Mouse (Mus musculus): ENCODE data around the gene Dusp28. TPM values are rescaled to one million over a fixed set of nuclear protein-coding genes. Genes with fewer than 3 reads are reported as not detected.

Dusp28 gene
- polyA plus RNA-seq, 1 experiment from 2014 or later: 12.4 TPM

DNA sequence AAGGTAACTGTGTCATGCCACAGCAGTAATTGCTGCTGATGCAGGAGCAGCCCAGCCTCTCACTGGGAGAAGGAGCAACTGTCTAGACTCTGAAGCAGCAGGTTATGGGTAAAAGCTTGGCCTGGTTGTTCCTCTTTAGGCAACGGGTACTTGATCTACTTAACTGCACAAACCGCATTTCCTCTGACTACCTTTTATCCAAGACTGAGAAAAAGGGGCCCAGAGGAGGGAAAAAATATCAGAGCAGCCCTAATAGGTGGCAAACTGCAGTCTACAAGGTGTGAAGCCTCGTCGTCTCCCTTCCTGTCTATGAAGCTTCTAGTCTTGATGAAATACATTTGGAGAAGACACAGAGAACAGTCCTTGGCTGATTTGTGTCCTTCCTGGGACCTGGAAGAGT, 26.8 kb downstream of the Dusp28 start:
- peak overlapping the region; percentile 93 for H3K9ac ChIP-seq
- H3K36me3 ChIP-seq (replicated peaks; ENCODE audit: control insufficient read depth, insufficient read depth): peaks cover 11% of the 10 kb centered on the region
- H3K4me1 ChIP-seq (replicated peaks; ENCODE audit: control insufficient read depth, insufficient read depth, low read length): peaks cover 22% of the 10 kb centered on the region
- peak overlapping the region; percentile 97 for H3K27ac ChIP-seq
- WGBS: 73% methylated on average over 4 of the region's 4 CpGs
- ATAC-seq (ENCODE audit: low FRiP score): no peak
- no peaks in the 10 kb centered on the region for H3K9me3 ChIP-seq (ENCODE audit: control insufficient read depth, low read length)
- peak overlapping the region; percentile 69 for H3K4me2 ChIP-seq (replicated peaks)
- H3K4me3 ChIP-seq (replicated peaks; ENCODE audit: low read length): peak overlapping the region; percentile 88
- H3K27me3 ChIP-seq (ENCODE audit: control insufficient read depth, insufficient read depth, low read length): no peaks in the 10 kb centered on the region
- no peak for DNase-seq (ENCODE audit: low spot score)

DNA sequence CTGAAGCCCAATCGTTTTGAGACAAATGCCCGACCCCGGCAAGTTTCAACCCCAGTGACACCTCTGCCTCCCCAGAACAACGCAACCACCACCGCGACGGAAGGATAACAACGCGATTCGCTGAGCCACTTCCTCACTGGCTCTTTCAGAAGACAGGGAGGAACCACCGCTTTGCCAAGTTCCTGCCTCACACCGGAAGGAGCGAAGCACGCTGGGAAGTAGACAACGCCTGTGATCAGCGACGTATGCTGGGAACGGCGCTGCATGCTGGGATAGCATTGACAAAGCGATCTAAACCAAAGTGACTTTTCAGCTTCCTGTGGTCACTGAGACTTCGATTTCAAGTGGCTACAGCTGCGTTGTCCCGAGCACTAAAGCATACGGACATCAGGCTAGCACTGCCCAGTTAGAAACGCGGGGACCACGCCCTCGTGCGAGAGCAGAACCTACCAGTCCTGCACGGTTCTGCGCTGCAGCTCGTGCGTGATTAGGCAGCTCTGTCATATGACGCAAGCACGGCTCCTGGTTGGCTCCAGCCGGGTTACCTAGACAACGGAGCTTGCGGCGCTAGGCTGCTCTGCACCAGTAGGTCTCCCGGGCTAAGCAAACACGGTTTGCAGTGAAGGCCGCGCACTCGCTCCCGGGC, 27.5 kb downstream of the Dusp28 start, which contains the start of gene Capn10:
Gene Capn10 (plus strand): TSS at position 195 of the 646 bp plus-strand sequence.
- ATAC-seq (ENCODE audit: low FRiP score): peak; percentile 100
- Histone ChIP-seq H3K4me3 (replicated peaks; ENCODE audit: low read length) (peak within 1 kb of the TSS; percentile 88), H3K9me3 (ENCODE audit: control insufficient read depth, low read length) (no peaks in the 10 kb centered on the region), H3K4me2 (replicated peaks) (peak within 1 kb of the TSS; percentile 69), H3K9ac (peak within 1 kb of the TSS; percentile 93), H3K27ac (peak within 1 kb of the TSS; percentile 97), H3K4me1 (replicated peaks; ENCODE audit: control insufficient read depth, insufficient read depth, low read length) (peaks cover 22% of the 10 kb centered on the region), H3K36me3 (replicated peaks; ENCODE audit: control insufficient read depth, insufficient read depth) (peaks cover 18% of the 10 kb centered on the region), H3K27me3 (ENCODE audit: control insufficient read depth, insufficient read depth, low read length) (no peaks in the 10 kb centered on the region)
- WGBS: under 1% methylated on average over 45 of the region's 45 CpGs
- DNase-seq (ENCODE audit: low spot score): peak; percentile 95

DNA sequence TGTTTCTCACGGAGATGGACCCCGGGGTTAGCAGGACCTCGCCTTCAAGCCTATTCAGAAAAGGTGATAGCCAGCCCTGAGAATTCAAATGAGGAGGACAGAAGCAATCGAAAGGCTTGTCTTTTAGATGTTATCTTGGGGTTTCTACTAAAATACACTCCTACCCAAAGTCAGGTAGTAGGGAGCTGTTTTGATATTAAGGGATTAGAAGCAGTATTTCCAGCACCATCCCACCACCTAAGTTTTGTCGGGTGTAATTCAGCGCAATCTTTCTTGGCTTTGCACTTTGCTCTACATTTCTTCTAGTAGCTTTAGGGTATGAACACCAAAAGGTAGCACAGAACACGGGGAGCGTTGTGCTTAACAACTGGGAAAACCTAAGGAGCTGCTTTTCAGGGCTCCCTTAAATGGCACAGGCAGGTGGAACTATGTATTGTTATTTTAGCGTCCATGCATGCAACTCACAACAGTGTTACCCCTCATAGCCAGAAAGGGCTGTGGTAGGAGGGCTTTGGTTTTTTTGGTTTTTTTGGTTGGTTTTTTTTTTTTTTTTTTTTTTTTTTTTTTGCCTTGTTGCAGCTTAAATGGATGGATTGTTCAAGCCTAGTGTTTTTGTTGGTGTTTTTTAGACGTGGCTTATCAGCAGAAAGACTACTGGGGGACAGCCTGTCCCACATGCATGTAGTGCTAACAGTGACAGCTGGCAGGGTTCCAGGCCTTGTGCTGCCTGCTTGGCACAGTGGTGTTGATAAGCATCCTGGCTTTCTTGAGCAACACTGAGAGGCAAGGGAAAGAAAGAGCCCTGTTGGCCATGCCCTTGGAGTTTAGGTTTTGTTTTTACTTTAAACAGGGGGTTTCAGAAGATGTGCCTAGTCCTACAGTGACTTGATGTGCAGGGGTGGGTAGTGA, 28.5 kb downstream of the Dusp28 start:
- Histone ChIP-seq H3K9ac (peak overlapping the region; percentile 93), H3K27ac (peak overlapping the region; percentile 97), H3K9me3 (ENCODE audit: control insufficient read depth, low read length) (no peaks in the 10 kb centered on the region), H3K27me3 (ENCODE audit: control insufficient read depth, insufficient read depth, low read length) (no peaks in the 10 kb centered on the region), H3K4me3 (replicated peaks; ENCODE audit: low read length) (peak overlapping the region; percentile 88), H3K4me1 (replicated peaks; ENCODE audit: control insufficient read depth, insufficient read depth, low read length) (peaks cover 22% of the 10 kb centered on the region), H3K36me3 (replicated peaks; ENCODE audit: control insufficient read depth, insufficient read depth) (peaks cover 28% of the 10 kb centered on the region), H3K4me2 (replicated peaks) (peak overlapping the region; percentile 69)
- peak; percentile 58 for DNase-seq (ENCODE audit: low spot score)
- WGBS: 15% methylated on average over 10 of the region's 10 CpGs
- ATAC-seq (ENCODE audit: low FRiP score): no peak

DNA sequence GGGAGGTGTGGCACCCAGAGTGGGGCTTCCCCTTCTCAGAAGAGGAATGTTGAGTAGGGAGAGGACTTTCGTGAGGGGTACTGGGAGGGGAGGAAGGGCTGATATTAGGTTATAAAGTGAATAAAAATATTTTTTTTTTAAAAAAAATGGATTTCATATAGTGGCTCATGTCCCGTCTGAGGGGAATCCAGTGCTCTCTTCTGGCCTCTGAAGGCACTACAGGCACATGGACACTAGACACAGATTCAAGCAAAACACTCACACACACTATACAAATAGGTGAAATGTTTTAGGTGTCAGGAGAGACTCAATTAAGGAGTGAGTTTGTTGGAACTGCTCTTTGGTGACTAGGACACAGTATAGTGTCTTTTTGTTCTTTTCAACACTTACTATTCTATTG, 29.2 kb downstream of the Dusp28 start:
- H3K9me3 ChIP-seq (ENCODE audit: control insufficient read depth, low read length): no peaks in the 10 kb centered on the region
- no peak overlapping the region for H3K27ac ChIP-seq
- peak overlapping the region; percentile 69 for H3K4me2 ChIP-seq (replicated peaks)
- peak overlapping the region; percentile 93 for H3K9ac ChIP-seq
- 49% methylated on average over 2 of the region's 2 CpGs for WGBS
- peak overlapping the region; percentile 88 for H3K4me3 ChIP-seq (replicated peaks; ENCODE audit: low read length)
- no peaks in the 10 kb centered on the region for H3K27me3 ChIP-seq (ENCODE audit: control insufficient read depth, insufficient read depth, low read length)
- ATAC-seq (ENCODE audit: low FRiP score) (no peak), DNase-seq (ENCODE audit: low spot score) (no peak)
- H3K4me1 ChIP-seq (replicated peaks; ENCODE audit: control insufficient read depth, insufficient read depth, low read length): peaks cover 22% of the 10 kb centered on the region
- H3K36me3 ChIP-seq (replicated peaks; ENCODE audit: control insufficient read depth, insufficient read depth): peaks cover 34% of the 10 kb centered on the region

DNA sequence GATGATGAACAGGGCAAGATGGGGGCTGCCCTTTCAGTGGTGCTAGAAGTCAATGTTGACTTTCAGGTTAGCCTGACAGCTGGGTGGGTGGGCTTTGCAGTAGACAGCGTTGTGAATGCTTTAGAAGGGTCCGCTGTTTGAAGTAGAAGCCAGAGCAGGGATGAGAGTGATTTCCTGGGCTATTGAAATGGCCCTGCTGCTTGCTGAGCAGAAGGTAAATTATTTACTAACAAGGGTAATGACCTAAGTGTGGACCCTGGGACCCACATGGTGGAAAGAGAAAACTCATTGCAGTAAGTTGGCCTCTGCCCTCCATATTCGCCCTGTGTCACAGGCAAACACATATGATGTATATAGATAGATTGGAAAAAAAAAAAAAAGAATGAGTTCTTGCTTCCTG, 29.7 kb downstream of the Dusp28 start:
- H3K9ac ChIP-seq: peak overlapping the region; percentile 93
- no peaks in the 10 kb centered on the region for H3K9me3 ChIP-seq (ENCODE audit: control insufficient read depth, low read length)
- no peak overlapping the region for H3K27ac ChIP-seq
- peak overlapping the region; percentile 69 for H3K4me2 ChIP-seq (replicated peaks)
- 66% methylated on average over 3 of the region's 3 CpGs for WGBS
- no peak for ATAC-seq (ENCODE audit: low FRiP score)
- H3K4me3 ChIP-seq (replicated peaks; ENCODE audit: low read length): peak overlapping the region; percentile 88; the same call in 1 of the 2 replicates
- no peaks in the 10 kb centered on the region for H3K27me3 ChIP-seq (ENCODE audit: control insufficient read depth, insufficient read depth, low read length)
- H3K4me1 ChIP-seq (replicated peaks; ENCODE audit: control insufficient read depth, insufficient read depth, low read length): peaks cover 22% of the 10 kb centered on the region
- peaks cover 37% of the 10 kb centered on the region for H3K36me3 ChIP-seq (replicated peaks; ENCODE audit: control insufficient read depth, insufficient read depth)
- no peak for DNase-seq (ENCODE audit: low spot score)

DNA sequence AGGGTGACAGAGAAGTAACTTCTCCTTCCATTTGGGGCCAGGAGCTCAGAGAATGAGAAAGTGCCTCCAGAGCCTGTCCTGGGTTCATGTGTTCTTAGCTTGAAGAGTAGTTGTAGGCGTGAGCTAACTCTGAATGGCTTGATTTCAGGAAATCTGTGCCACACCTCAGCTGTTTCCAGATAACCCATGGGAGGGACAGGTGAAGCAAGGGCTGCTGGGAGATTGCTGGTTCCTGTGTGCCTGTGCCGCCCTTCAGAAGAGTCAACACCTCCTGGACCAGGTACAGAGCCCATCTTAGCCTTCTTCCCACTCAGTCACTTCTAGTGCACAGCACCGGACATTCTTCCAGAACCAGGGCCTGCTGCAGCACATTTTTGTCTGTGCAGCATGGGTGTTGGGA, 31.0 kb downstream of the Dusp28 start:
- H3K36me3 ChIP-seq (replicated peaks; ENCODE audit: control insufficient read depth, insufficient read depth): peaks cover 50% of the 10 kb centered on the region
- H3K4me1 ChIP-seq (replicated peaks; ENCODE audit: control insufficient read depth, insufficient read depth, low read length): peaks cover 22% of the 10 kb centered on the region
- 95% methylated on average over 3 of the region's 3 CpGs for WGBS

DNA sequence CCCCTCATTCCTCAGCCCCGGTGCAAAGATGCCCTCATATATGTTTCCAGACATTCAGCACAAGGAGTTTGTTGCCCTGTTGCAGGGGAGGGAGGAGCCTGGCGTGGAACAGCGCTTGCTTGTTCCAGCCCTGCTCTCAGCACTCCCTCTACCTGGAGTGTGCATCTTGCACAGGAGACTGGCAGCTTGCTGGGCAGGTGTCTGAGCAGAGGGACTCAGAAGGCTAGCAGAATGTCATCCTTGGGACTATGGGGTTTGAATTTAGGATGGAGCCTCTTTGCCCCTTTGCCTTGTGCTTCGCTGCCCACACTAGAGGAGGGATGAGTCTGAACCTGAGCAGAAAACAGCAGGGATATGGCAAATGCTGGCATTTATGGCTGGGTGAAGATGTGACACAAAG, 33.0 kb downstream of the Dusp28 start:
- Histone ChIP-seq H3K27me3 (ENCODE audit: control insufficient read depth, insufficient read depth, low read length) (no peaks in the 10 kb centered on the region), H3K27ac (no peak overlapping the region), H3K9ac (no peak overlapping the region), H3K4me2 (replicated peaks) (no peak overlapping the region), H3K9me3 (ENCODE audit: control insufficient read depth, low read length) (no peaks in the 10 kb centered on the region), H3K36me3 (replicated peaks; ENCODE audit: control insufficient read depth, insufficient read depth) (peaks cover 69% of the 10 kb centered on the region), H3K4me3 (replicated peaks; ENCODE audit: low read length) (no peak overlapping the region), H3K4me1 (replicated peaks; ENCODE audit: control insufficient read depth, insufficient read depth, low read length) (peaks cover 16% of the 10 kb centered on the region)
- DNase-seq (ENCODE audit: low spot score) (no peak), ATAC-seq (ENCODE audit: low FRiP score) (no peak)
- 96% methylated on average over 4 of the region's 4 CpGs for WGBS

More for the DNA sequence above, 31.0 kb downstream of the Dusp28 start:
- H3K27me3 ChIP-seq (ENCODE audit: control insufficient read depth, insufficient read depth, low read length): no peaks in the 10 kb centered on the region
- H3K9me3 ChIP-seq (ENCODE audit: control insufficient read depth, low read length): no peaks in the 10 kb centered on the region
- no peak for ATAC-seq (ENCODE audit: low FRiP score)
- H3K27ac ChIP-seq: no peak overlapping the region
- no peak overlapping the region for H3K4me3 ChIP-seq (replicated peaks; ENCODE audit: low read length)
- H3K9ac ChIP-seq: no peak overlapping the region; the same call in 1 of the 2 replicates
- H3K4me2 ChIP-seq (replicated peaks): no peak overlapping the region
- DNase-seq (ENCODE audit: low spot score): no peak

DNA sequence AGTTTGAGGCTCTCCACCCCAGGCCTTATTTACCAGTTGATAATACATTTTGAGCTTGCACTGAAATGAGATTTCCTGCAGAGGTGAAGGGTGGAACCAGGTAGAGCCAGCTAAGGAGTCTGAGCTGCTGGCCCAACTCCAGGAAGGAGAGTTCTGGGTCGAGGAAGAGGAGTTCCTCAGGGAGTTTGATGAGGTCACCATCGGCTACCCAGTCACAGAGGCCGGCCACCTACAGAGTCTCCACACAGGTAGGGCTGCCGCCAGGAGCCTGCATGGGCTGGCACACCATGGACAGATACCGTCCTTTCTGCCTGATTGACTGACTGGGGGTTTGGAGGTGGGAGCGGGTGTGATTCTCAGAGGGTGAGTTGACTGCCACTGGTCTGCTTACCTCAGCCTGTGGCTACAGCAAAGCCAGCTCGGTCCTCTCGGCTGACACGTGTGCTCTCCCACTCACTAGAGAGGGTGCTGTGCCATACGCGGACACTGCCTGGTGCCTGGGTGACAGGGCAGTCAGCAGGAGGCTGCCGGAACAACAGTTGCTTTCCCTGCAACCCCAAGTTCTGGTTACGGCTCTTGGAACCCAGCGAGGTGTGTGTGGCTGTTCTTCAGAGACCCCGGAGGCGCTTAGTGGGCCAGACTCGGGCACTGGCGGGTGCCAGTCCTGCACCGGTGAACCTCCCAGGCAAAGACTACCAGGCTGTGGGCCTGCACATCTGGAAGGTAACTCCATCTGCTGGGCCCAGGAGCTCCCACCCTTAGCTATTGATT, 36.6 kb downstream of the Dusp28 start:
- H3K4me1 ChIP-seq (replicated peaks; ENCODE audit: control insufficient read depth, insufficient read depth, low read length): no peaks in the 10 kb centered on the region
- no peak for ATAC-seq (ENCODE audit: low FRiP score)
- 96% methylated on average over 19 of the region's 19 CpGs for WGBS

DNA sequence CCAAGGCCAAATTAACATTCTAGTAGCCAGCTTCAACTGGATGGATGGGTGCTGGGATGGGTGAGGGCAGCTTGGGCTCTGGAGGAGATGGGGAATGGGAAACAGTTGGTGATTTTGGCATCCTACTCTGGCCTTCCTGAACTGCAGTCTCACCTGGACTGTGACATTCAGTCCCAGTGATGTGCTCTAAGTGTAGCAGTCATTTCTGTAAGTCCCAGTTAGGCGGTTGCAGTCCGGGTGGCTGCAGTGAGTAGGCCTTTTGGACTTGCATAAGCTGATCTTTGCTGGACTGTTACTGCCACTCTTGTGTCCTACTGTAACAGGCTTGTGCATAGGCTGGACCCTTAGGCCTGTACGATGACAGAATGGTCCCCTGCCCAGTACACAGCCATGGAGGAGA, 41.2 kb downstream of the Dusp28 start:
- Histone ChIP-seq H3K4me2 (replicated peaks) (no peak overlapping the region), H3K9ac (no peak overlapping the region), H3K27me3 (ENCODE audit: control insufficient read depth, insufficient read depth, low read length) (no peaks in the 10 kb centered on the region), H3K36me3 (replicated peaks; ENCODE audit: control insufficient read depth, insufficient read depth) (peaks cover 77% of the 10 kb centered on the region), H3K9me3 (ENCODE audit: control insufficient read depth, low read length) (no peaks in the 10 kb centered on the region), H3K27ac (no peak overlapping the region), H3K4me3 (replicated peaks; ENCODE audit: low read length) (no peak overlapping the region), H3K4me1 (replicated peaks; ENCODE audit: control insufficient read depth, insufficient read depth, low read length) (no peaks in the 10 kb centered on the region)
- DNase-seq (ENCODE audit: low spot score) (no peak), ATAC-seq (ENCODE audit: low FRiP score) (no peak)
- WGBS: 97% methylated on average over 3 of the region's 3 CpGs

More for the DNA sequence above, 36.6 kb downstream of the Dusp28 start:
- no peak for DNase-seq (ENCODE audit: low spot score)
- H3K9me3 ChIP-seq (ENCODE audit: control insufficient read depth, low read length): no peaks in the 10 kb centered on the region
- no peaks in the 10 kb centered on the region for H3K27me3 ChIP-seq (ENCODE audit: control insufficient read depth, insufficient read depth, low read length)
- no peak overlapping the region for H3K4me2 ChIP-seq (replicated peaks)
- no peak overlapping the region for H3K4me3 ChIP-seq (replicated peaks; ENCODE audit: low read length)
- H3K27ac ChIP-seq: no peak overlapping the region
- H3K36me3 ChIP-seq (replicated peaks; ENCODE audit: control insufficient read depth, insufficient read depth): peaks cover 97% of the 10 kb centered on the region
- H3K9ac ChIP-seq: no peak overlapping the region
